In genomic region chr9:114009526-114009925, GRCm38 (mm10) we compare ENCODE assay signal across 16 mouse cellular contexts. TPM values are rescaled to one million over a fixed set of nuclear protein-coding genes. Genes with fewer than 3 reads are reported as not detected.
DNase-seq lines count a peak whose midpoint lies in the region; ATAC-seq and TF ChIP-seq lines count a peak whose summit lies in the region.
"Had no signal": no experiment of that assay in that cellular context is flagged by ENCODE, and none has a peak within 500 bp of the region (broad histone marks: within the 10 kb centered on the region; RNA-seq: fewer than 3 reads in every experiment).

No protein-coding gene starts in this region.

- no peaks in the 10 kb centered on the region for H3K36me3 ChIP-seq in heart, postnatal 0 days (replicated peaks; ENCODE audit: control insufficient read depth, insufficient read depth, low read length)
- H3K36me3 ChIP-seq in E14TG2a.4 (ENCODE audit: insufficient read depth, low read length), result no peaks in the 10 kb centered on the region
- H3K36me3 ChIP-seq: embryonic facial prominence, embryonic 13.5 days; limb, embryonic 13.5 days had no signal

- DNase-seq in heart, postnatal 0 days (ENCODE audit: low spot score), result no peak
- DNase-seq in heart, postnatal 4 days, result no peak
- DNase-seq in 3T3-L1 (ENCODE audit: low read depth, low spot score), result peak; percentile 14
- DNase-seq in frontal cortex, postnatal 14 days (ENCODE audit: low spot score in 2 of 2), result no peak
- DNase-seq in spleen, adult 18-20 months, result no peak
- DNase-seq: cerebellum, adult 9-11 months; forebrain, postnatal 0 days; lung, adult 18-20 months; lung, postnatal 4 days had no signal

- 51% methylated on average over 5 of the region's 5 CpGs for WGBS in heart, postnatal 0 days

- H3K27me3 ChIP-seq in heart, postnatal 0 days (ENCODE audit: control insufficient read depth, insufficient read depth, low read length), result no peaks in the 10 kb centered on the region
- H3K27me3 ChIP-seq in E14TG2a.4 (ENCODE audit: insufficient read depth, low read length), result no peaks in the 10 kb centered on the region
- H3K27me3 ChIP-seq: embryonic facial prominence, embryonic 13.5 days; hindbrain, embryonic 13.5 days; limb, embryonic 13.5 days; Patski had no signal

- no peak for TF ChIP-seq EP300 in heart, postnatal 0 days (IDR thresholded peaks at IDR 0.05; ENCODE audit: low read depth)

- no peak for ATAC-seq in heart, postnatal 0 days (ENCODE audit: insufficient read depth, low read depth)
- ATAC-seq in common myeloid progenitor, adult 5-6 weeks (replicated peaks; ENCODE audit: low read depth, poor library complexity, severe bottlenecking), result 0 out of 2 replicates have a peak, but pooled peaks have one; percentile 39
- ATAC-seq: forebrain, postnatal 0 days; Patski had no signal

- no peaks in the 10 kb centered on the region for H3K9me3 ChIP-seq in heart, postnatal 0 days (replicated peaks; ENCODE audit: control insufficient read depth, low read length)
- no peaks in the 10 kb centered on the region for H3K9me3 ChIP-seq in E14TG2a.4 (ENCODE audit: low read length)
- H3K9me3 ChIP-seq: embryonic facial prominence, embryonic 13.5 days; hindbrain, embryonic 13.5 days; limb, embryonic 13.5 days had no signal

- H3K9ac ChIP-seq in heart, postnatal 0 days (replicated peaks; ENCODE audit: low read depth, low read length), result no peak overlapping the region
- H3K9ac ChIP-seq: embryonic facial prominence, embryonic 13.5 days; forebrain, postnatal 0 days; hindbrain, embryonic 13.5 days; limb, embryonic 13.5 days had no signal

- H3K4me1 ChIP-seq in heart, postnatal 0 days (ENCODE audit: control insufficient read depth, insufficient read depth), result no peaks in the 10 kb centered on the region
- H3K4me1 ChIP-seq in E14TG2a.4 (replicated peaks; ENCODE audit: low read depth, low read length), result peaks cover 45% of the 10 kb centered on the region
- H3K4me1 ChIP-seq: embryonic facial prominence, embryonic 13.5 days had no signal

- H3K4me2 ChIP-seq in heart, postnatal 0 days (ENCODE audit: low read depth, low read length), result 0 out of 2 replicates have a peak overlapping the region, but pooled peaks have one; percentile 7
- H3K4me2 ChIP-seq: embryonic facial prominence, embryonic 13.5 days; hindbrain, embryonic 13.5 days; limb, embryonic 13.5 days; midbrain, embryonic 11.5 days had no signal

- H3K27ac ChIP-seq in heart, postnatal 0 days (ENCODE audit: low read depth), result no peak overlapping the region
- H3K27ac ChIP-seq: embryonic facial prominence, embryonic 13.5 days; hindbrain, embryonic 13.5 days; limb, embryonic 13.5 days had no signal

- no peak for TF ChIP-seq CTCF in heart, postnatal 0 days (IDR thresholded peaks at IDR 0.05; ENCODE audit: low read depth)
- TF ChIP-seq CTCF in E14TG2a.4 (conservative IDR thresholded peaks at IDR 0.05; ENCODE audit: low read length), result no peak

- no peak overlapping the region for H3K4me3 ChIP-seq in heart, postnatal 0 days (ENCODE audit: low read depth, low read length)
- H3K4me3 ChIP-seq in E14TG2a.4 (replicated peaks; ENCODE audit: low read length), result peak overlapping the region; percentile 55
- H3K4me3 ChIP-seq: embryonic facial prominence, embryonic 13.5 days; hindbrain, embryonic 13.5 days; limb, embryonic 13.5 days had no signal

RNA-seq across cellular contexts. Expression of gene Fbxl2, which starts 36.5 kb away (rescaled TPM):
- total RNA-seq in heart, postnatal 0 days (2014; rRNA removed; ENCODE audit: low replicate concordance), result 2.8 and 3.4 TPM in 2 replicates
- 1.3 and 1.6 TPM in 2 replicates for polyA plus RNA-seq in heart, postnatal 0 days (2015; fragmentation: Nextera tagmentation; extraction: Ambion mirVana)
- 1 to 10 TPM; 3.3 to 3.6 TPM for total RNA-seq in heart, postnatal 4 days (2021)
- 0.49 and 0.78 TPM in 2 replicates for total RNA-seq in common myeloid progenitor, adult 5-6 weeks (2017)

RNA-seq across cellular contexts. Expression of gene Susd5, which starts 47.4 kb away (rescaled TPM):
- 0.19 and 0.50 TPM in 2 replicates for total RNA-seq in heart, postnatal 0 days (2014; rRNA removed; ENCODE audit: low replicate concordance)
- 0.23 and 0.25 TPM in 2 replicates for polyA plus RNA-seq in heart, postnatal 0 days (2015; fragmentation: Nextera tagmentation; extraction: Ambion mirVana)
- total RNA-seq in heart, postnatal 4 days (2021), result under 1 TPM; 0.52 to 0.69 TPM
- total RNA-seq in common myeloid progenitor, adult 5-6 weeks (2017), result not detected in 2 replicates
- polyA plus RNA-seq: Patski had no signal
